Mouse (Mus musculus): ENCODE results near the gene Depdc1b. TPM values are rescaled to one million over a fixed set of nuclear protein-coding genes. Genes with fewer than 3 reads are reported as not detected.

Gene Depdc1b
- under 1 TPM in 1 of 2 experiments, not detected in 1; 0.35 TPM for total RNA-seq (2021)
- long read RNA-seq, experiment 1, partial matches to known transcripts = 0 of 1 reads
- long read RNA-seq, experiment 1, other reads (novel, unspliced or antisense) = 0 of 1 reads
- long read RNA-seq, experiment 2 = 0 reads

DNA sequence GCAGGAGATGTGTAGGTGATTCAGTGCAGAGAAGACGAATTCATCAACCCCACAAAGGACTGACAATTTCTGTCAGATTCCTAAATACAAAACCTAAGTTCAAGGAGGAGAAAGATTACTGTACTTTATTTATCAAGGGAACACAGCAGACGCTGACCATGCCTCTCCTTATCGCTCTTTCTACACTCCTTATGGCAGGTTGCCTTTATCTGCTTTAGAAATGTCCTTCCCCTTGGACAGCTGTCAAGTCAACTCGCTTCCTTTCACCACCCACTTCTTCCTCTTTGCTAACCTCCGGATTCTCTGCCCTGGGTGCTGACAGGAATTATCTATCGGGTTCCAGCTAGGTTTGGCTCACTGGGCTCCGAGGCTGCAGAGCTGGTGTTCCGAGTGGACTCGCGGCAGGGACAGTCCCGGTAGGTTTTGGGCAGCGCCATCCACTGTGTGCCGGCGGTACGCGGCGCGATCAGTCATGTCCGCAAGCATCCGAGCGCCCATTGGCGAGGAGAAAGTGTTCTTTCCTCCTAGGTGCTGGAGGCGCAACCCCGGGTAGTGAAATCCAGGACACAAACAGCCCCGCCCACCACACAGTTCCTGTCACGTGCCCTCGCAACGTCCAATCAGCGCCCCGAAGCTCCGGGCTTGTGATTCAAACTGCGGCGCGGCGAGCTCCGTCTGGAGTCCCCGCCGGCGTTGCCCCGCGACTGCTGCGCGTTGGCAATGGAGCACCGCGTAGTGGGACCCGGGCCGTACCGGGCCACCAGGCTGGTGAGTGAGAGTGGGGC, at the start of gene Depdc1b:
Gene Depdc1b (plus strand): TSS at position 631 of the 785 bp plus-strand sequence.
- DNase-seq = peak; percentile 92

DNA sequence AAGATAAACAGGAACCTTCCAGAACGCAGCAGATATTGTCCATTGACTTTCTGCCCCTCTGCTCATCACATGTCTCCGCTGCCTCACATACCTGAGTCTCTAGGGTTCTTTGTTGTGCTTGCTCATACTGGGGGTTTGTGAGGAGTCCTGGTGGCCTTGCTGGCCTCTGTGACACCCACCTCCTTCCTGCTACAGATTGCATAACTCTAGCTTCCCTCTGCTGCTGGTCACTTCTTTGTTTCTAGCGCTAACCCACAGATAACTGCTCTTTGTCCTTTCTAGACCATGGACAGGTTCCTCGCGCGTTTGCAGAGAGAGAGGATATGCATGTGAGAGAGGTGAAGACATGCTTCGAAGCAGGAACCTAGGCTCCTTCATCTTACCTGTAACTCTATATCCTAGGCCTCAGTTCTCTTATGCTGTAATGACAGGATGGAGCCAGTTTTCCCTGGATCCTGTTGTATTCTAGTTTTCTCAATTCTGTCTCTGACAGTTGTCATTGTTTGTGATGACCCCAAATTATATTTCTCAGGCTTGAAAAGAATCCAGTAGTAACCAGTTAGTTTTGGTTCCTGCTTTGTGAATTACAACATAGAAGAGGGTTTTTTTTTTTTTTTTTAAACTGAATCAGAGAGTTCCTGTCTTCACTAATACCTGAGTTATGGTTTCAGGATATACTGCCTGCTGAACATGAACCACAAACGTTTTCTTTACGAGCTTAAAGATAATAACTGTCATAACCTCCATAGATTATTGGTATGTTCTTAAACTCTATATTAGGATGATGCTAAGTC, 48.1 kb upstream of the Depdc1b start:
- no peak for DNase-seq

DNA sequence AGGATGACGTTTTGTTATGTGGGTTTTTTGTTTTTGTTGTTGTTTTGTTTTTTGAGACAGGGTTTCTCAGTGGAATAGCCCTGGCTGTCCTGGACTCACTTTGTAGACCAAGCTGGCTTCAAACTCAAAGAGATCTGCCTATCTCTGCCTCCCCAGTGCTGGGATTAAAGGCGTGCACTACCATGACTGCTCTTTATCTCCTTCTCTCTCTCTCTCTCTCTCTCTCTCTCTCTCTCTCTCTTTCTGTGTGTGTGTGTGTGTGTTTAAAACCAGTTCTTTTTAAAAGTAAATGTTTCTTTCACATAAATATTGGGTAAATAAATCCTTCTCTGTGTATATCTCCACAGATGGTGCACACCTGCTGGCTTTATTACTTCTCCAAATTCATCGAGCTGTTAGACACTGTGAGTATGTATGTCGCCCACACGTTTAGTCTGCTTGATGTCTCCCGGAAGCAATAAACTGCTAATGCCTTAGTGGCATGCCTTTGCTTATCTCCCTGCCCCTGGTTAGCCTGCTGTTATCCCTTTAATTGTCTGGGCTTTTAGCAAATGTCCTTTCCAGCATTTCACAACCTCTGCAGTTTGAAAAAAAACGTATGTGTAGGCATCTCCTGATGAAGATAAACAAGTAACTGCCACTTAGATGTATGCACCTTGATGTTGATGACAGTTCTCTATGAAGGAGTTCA, 44.5 kb upstream of the Depdc1b start:
- no peak for DNase-seq

DNA sequence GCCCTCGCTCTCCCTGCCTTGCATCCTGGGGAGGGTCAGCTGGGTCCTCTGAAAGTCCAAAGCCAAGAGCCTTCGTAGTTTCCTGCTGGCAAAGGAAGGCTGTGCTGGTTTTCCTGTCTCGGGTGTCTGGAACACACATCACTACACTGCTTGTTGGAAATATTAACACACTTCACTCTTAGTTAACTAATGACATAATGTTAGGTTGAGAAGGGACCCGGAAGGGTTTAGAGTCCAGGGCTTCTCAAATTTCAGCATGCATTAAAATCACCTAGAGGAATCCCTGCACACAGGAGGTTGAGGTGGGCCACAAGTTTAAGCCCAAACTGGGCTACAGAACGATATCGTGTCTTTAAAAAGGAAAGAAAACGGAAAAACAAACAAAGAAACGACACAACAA, 43.8 kb upstream of the Depdc1b start:
- no peak for DNase-seq

DNA sequence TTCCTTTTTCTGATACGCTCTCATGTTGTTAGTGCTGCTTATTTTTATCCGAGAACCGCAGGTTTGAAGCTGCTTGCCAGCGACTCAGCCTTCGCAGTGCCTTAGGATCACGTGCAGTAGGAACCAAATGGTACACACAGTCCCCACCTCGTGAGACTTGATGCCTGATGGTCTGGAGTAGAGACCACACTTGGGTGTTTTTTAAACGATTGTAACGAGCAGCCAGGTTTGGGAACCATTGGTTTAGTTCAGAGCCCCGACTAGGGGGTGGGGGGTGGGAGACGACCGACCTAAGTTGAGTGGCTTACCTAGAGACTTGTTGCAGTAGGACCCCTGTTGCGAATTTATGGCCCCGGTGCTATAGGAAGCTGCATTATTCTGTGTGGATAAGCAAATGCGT, 43.1 kb upstream of the Depdc1b start:
- no peak for DNase-seq

DNA sequence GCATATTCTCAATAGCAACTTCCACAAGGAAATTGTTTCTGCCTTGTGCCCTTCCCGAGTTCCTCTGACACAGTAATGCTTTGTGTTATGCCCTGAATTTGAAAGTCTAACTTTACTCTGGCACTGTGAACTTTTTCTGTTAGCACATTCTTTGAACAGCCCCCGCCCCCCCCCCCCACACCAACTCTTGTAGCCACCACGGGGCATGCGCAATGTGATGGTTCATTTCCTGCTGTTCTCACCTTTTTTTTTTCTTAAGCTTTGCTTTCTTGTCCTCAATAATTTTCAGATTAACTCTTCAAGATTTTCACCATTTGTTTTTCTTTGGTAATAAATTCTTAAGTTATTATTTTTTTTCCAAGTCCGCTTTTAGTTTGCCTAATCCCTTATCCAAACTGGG, 42.7 kb upstream of the Depdc1b start:
- no peak for DNase-seq

DNA sequence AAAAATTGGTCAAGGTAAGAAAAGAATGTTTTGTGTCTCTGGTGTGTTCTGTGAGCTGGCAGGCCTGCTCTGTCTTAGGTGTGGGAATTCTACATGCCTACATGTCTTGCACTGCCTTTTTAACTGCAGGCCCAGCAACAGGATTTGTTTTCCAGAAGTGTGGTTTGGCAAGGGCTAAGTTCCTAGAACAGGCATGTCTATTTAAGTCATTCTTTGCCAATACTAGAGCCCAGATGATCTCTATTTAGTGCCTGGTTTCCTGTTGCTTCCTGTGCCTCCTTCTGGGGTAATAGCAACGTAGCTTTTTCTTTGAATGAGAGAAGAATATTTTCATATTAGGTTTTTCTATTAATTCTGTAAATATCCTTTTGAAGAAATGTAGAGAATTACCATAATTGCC, 39.6 kb upstream of the Depdc1b start:
- no peak for DNase-seq

DNA sequence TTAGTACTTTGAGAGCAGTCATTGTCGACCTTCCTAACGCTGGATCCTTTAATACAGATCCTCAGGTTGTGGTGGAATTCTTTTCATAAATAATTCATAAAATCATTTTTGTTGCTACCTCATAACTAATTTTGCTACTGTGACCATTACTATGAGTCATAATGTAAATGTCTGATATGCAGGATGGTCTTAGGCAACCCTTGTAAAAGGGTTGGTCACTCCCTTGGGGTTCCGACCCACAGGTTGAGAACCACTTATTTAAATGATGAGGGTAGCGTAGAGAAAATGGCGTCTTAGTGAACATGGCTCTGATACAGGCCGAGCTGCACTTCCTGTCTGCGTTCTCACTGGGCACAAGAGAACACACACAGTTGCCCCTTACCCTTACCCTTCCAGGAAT, 38.8 kb upstream of the Depdc1b start:
- no peak for DNase-seq

DNA sequence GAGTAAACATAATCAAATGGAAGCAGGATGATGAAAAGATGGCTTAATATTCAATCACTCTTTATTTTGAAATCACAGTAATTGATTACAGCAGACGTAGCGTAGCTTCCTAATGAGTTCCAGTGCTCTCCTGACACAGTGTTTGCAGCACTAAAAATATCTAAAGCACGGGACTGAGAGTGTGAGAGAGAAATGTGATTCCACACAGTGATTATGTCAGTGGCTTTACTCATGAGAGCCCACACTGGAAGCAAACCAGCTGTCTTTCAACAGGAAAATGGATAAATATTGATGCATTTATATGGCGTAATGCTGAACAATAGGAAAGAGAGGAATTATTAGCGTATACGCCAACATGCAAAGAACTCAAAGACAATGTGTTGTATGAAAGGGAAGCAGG, 37.5 kb upstream of the Depdc1b start:
- no peak for DNase-seq

DNA sequence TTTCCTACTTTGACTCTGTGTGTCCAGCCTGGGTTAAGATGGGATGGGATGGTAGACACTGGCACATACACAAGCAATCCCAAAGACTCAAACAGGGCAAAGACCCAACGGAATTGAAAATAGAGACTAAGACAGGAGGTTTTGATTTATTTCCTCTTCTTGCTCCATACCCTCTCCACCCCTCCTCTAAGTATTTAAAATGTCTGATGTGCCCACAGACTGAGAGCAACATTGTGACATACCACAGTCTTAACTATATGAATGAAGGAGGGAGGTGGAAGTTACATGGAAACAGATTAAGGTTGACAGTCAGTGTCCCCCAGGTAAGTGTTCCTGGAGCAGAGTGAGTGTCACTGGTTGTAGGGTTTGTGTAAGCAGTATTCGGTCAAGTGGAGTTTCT, 31.8 kb upstream of the Depdc1b start:
- DNase-seq = no peak

DNA sequence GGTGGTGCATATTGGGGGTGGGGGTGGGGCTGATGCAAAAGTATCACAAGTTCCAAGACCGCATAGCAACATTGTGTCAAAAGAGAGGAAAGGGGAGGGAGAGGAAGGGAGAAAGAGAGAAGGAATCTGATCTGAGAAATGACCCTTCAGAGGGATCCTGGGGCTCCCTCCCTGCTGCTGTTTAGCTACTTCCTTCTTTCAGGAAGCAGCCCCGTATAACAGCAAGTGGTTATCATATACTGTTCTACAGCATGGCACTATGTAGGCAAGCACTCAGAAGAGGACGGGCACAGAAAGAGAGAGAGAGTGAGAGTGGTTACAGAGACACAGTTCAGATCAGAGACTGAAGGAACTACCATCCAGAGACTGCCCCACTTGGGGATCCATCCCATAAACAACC, 28.2 kb upstream of the Depdc1b start:
- DNase-seq = no peak

DNA sequence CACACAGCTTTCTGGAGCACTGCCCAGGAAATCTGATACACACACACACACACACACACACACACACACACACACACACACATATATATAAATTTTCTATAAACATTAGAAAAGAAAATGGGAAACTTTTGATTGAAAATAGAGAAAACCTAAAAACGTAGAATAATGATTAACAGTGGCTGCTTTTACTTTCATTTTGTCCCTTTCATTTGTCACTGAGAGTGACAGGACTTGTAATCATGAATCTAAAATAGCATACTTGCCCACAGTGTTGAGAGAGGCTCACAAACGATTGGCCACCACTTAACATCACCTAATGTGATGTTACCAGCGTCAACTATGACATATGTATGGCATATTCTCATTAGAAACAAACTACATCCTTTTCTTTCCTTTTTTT, 26.7 kb upstream of the Depdc1b start:
- no peak for DNase-seq

DNA sequence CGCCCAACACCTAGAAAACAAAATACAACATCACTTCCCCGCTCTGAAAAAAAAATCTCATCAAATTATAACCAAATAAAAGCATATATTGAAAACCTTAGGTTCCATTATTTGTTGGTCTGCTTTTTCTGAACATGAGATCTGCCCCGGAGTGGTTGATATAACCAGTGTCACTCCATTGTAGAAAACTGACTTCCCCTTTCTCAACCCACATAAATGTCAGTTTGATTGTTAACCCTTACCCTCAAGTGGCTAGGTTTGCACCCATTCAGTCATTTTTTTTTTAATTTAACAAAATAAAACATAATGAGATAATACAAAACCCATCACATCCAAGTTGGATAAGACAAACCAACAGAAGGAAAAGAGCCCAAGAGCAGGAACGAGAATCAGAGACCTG, 25.8 kb upstream of the Depdc1b start:
- no peak for DNase-seq

DNA sequence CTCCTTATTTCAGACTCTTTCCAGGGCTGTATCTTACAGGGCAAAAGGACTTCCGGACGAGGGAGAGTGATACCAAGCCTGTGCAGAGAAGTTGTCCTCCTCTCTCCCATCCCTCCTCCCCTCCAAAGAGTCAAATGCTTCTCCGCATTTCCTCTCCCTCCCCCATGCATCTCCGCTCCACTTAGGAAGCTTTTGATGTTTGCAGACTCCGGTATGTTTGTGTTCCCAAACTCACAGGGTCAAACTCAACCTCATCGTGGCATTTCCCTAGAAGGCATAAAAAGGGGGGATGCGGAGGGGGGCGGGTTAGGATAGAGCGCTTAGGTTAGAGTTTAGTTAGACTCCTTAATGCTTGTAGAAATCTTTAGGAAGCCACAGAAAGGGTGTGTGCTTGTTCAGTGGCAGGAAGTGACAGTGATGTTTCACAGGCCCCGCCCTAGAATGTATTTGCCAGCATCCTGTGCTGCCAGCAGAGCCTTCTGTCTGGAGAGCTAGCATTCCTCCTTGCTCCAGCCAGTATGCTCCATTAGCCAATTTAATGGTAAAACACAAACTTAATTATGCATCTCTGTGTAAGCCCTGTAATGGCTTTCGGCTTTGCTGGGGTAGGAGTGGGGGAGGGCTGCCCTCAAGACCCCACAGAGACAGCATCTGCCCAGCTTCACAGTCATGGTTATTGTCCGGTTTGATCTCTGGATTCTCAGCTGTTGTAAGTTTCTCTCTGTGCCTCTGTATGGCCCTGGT, 18.6 kb upstream of the Depdc1b start:
- DNase-seq = peak; percentile 48

DNA sequence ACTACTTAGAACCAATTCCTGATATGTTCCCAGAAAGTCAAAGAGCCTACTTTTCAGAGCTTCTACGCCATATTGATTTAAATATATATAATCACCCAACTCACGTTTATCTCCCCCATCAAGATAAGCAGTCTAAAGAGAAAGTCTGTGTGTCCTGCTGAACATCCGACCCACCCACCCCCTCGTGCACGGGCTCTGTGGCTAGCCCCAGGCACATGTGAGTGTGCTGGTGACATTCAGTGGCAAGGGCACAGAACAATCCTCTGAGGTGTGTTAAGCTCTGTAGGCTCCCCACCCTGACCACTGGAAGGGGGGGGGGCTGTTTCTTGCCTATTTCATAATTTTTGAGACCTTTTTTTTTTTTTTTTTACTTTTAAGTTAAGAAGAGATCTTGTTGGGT, 17.9 kb upstream of the Depdc1b start:
- no peak for DNase-seq

DNA sequence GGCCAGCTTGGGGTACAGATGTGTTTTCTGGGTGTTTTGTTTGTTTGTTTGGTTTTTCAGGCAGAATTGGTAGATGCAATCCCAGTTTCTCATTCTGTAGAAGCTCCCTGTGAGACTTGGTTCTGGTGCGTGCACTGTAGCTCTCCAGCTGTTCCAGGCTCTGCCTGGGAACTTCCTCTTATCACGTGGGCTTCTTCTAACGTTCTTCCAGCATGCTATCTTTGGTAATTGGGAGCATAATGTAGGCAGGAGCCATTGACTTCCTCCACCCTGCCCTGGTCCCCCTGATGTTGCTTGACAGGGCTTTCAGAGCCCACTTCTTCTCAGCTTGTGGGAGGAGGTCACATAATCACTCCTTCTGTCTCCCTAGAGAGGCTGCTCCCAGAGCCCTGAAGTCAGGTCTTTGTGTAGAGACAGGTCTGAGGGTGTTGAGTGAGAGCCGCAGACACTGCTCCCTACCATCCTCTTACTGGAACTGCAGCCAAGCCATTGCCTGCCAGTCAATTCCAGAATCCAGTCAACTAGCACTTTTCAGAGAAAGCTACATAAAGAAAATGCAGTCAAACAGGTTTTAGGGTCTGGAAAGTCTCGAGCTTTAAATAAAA, 15.7 kb upstream of the Depdc1b start:
- no peak for DNase-seq

DNA sequence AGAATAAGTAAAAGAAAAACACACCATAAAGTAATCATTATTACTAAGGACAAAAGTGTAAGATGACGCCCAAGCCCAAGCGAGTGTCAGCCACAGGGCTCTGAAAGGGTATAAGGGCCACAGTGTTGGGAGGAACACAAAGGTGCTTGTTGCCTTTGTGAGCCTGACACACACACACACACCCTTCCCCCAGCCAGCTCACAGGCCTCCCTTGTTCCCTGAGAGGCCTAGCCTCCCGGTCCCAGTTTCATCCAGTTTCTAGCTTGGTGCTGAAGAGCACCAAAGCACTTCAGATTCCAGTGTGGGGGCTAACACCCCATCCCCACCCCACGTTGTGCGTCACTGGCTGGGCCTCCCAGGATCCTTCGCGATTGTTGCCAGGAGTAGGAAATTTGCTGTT, 14.7 kb upstream of the Depdc1b start:
- DNase-seq = no peak

DNA sequence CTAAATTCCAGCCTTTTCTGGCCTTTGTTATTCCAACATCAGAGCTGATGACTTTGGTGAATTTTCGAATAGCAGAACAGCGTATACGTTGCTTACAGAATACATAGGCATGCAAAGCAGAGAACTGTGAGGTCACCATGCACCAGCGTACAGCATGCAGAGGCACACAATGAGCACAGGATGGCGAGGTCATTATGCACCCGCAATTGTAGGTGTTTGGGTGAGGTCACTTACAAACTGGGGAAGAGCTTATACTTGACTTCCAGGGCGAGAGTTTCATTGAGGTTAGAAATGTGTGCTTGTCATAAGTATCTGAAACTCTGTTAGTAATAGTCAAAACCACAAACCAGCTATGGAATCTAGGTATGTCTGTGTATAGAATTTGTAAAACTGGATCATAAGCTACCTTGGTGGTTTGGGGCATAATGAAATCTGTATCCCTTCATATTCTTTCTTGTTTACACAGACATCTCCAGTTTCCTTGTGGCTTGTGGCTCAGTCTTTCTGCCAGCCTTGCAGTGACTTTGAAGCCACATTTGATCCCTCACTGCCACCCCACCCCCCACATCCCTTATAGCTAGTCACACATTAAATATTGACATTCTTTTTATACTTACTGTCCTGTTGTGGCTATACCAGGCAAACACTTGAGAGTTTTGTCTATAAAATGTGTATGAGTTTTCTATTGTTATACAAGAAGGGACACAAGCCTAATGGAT, 13.0 kb upstream of the Depdc1b start:
- DNase-seq = no peak

DNA sequence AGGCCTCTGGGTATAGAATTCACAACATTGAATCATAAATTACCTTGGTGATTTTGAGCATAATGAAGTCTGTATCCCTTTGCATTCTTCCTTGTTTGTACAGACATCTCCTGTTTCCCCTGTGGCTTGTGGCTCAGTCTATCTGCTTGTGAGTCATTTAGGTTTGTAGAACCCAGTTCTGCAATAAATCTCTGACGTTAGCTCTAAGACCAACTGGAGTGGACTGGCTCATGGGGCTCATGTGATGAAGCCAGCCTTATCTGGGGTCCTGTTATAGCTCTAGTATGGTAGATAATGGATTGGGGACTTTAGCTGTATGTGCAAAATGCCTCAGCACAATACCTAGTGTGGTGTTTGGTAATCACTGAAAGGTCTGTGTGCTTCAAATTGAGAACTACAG, 12.3 kb upstream of the Depdc1b start:
- DNase-seq = no peak

DNA sequence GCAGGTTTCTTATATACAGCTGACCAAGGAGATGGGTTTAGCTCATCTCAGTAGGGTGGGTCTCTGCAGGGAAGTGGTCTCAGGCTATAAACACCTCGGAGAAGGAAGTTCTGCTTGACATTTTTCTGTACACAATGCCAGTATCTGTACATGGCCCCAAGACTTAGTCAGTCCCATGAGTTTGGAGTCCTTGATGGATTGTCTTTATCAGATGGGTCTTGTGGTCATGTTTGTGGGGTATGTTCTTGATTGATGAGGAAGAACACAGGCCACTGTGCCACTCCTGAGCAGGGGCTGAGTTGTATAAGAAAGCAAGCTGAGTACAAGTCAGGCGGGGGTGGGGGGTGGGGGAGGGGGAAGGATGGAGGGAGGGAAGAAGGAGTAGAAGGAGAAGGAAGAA, 11.5 kb upstream of the Depdc1b start:
- no peak for DNase-seq

DNA sequence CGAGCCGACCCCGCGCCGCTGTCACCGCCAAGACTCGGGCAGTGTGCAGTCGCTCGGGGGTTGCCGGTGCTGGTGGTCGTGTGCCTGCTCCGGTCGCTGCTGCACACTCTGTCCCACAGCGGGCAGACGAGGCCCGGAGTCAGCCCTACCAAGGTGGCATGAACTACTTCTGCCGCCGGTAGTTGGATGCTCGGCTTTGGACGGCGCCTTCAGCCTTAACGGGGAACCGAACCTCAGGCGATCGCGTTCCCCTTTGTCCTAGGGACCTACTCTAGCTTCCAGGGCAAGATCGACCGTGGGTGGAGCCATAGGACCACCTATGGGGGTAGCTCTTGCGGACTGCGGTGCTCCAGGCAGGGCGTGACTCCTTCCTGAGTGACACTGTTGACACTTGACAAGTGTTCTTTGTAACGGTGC, 363 bp downstream of the Depdc1b start:
- no peak for DNase-seq
